Mouse (Mus musculus): ENCODE data around the gene Ppef2.

DNA sequence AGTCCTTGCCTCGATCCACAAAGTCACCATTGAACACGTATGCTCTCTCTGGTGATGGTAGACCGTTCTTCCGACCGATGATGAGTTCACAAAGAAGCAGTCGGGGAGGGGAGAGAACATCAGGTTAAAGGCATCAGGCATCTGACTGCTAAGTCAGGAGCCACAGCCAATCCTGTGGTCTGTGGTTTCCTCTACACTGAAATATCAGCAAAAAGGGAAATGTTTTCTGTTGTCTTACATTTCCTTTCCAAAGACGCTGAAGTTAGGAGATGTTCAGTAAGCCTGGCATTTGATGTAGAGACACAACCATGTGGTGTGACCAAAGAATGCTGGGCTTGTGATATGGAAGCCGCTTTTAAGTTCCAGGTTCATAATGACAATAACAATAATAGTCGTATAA lies 10.6 kb downstream of the Ppef2 start:
- TF ChIP-seq CTCF (IDR thresholded peaks at IDR 0.05; ENCODE audit: borderline replicate concordance, insufficient read depth, low read depth, low read length) (no peak), POLR2A (IDR thresholded peaks at IDR 0.05; ENCODE audit: borderline replicate concordance, insufficient read depth, low read length) (no peak)

All from cerebellum, adult 2 months (tissue).